Mouse (Mus musculus): ENCODE results near the gene Prdm2.

Prdm2 gene

DNA sequence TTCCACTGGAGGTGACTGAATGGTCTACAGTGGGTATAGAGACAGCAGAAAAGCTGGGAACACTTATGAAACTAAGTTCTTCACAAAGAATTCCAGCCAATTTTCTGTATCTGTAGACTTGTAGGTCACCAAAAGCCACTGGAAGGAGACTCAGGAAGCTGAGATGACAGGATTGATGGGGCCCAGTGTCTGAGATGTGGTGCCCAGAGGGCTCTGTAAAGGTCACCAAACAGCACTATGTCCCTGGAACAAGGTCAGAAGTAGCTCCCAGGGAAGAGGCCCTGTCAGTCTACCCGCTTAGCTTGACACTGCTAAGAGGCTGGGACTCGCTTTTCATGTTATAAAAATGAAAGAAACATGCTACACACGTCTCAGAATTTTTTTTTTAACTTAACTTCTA, 65.1 kb downstream of the Prdm2 start:
- no peak for DNase-seq

DNA sequence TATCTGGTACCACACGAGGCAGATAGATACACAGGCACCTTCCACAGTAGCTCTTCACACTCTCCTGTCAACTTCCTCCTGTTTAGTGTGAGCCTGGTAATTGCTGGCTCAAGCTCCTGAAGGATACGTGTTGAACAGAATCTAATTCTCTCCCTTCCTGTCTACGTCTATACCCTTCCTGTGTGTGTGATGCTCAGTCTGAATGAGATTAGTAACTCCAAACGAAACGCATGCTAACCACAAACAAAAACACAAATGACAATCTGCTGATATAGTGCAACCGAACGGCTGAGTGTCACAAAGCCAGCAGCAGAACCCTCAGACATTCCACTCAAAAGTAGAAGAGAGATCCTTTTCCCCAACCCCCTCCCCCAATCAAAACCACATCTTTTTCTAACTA, 69.2 kb downstream of the Prdm2 start:
- no peak for DNase-seq

DNA sequence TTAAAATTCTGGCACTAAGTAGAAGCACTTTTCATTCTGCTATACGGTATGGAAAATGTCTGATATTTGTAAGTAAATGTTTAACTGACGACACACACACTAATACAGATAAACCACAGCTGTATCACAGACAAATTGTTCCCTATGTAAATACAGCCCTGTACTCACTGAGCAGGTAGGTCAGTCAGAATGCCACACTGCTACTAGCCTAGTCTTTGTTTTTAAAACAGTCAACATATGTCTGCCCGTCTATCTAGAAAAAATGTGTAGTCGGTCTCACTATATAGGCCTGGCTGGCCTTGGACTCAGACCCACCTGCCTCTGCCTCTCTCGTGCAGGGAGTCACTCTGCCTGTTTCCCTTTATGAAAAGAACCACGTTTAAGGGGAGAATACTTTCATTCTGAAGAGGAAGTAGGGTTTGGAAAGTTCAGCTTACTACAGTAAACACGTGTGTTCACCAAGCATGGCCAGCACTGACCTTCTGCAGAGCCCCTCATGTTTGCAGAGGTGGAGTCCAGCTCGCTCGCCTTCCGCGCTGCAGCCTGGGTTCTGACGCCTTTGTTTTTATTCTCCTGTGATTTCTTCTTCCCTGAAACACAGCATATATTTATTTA, 71.0 kb downstream of the Prdm2 start:
- peak; percentile 18 to 24 for DNase-seq

DNA sequence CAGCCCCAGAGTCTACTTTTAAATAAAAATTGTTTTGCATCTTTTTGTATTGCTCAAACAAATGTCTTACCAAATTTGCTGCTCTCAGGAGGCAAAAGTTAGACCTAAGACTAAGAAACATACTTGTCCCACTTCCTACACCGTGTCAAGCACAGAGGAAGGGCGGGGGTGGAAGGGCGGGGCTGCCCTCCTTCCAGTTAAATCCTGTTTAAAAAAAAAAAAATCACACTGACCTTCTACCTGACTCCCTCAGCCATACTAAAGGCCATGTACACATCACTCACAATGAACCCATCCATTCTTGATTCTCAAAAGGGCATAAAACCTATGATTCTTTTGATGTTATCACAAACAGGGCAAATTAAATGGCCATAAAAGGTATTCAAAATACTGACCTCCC, 71.9 kb downstream of the Prdm2 start:
- DNase-seq, result no peak

DNA sequence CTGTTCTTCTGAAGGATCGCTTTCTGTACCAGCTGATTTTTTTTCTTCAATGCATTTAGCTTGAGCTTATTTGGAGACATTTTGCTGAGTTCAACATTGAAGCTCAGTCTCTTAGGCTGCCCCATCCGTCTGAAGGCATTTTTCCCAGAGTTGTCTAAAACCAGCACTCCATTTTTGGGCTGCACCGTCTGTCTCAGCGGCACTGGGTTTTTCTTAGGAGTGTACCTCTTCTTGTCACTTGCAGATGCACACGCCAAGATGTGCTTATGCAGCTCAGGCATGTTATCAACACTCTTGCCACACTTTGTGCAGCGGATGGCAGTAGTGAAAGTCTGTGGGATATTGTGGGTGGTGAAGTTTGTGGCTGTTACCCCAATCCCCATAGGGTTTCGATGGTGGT, 80.4 kb downstream of the Prdm2 start:
- DNase-seq, result no peak

DNA sequence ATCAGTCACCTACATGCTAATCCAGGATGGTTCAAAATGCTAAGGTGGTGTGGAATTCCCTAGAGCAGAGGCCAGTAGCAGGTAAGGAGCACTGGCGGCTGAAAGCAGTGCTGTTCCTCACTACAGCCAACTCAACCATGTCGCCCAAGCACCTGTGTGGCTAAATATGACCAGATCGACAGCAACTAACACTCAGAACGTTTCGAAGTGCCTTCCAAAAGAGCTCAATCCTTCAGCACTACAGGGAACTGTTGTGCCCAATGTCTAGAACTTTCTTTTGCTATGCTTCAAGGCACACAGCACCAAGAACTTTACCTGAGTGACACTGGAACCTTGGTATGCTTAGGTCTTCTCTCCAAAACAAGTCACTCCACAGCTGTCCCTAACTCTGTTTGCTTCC, 82.4 kb downstream of the Prdm2 start:
- DNase-seq, result no peak

DNA sequence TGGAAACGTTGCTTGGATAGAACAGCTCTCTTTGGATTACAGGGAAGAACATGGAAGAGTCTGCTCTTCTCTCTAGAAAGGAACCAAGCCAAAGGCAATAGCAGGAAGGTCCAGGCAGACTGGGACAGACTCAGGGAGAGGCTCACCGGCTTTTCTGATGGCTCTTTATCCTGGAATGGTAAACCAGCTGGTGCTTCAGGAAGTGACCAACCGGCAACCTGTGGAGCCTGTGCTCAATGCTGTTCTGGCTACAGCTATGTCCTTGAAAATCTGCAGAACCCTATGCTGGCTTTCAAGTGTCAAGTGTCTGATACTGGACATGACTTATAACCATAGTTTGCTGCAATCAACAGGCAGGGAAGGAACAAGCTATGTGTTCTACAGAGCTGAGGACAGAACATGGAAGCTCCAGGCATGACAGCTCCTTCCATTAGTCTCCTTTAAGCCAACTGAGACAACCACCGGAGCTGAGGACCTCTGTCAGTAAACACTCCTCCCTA, 83.5 kb downstream of the Prdm2 start:
- DNase-seq, result no peak

DNA sequence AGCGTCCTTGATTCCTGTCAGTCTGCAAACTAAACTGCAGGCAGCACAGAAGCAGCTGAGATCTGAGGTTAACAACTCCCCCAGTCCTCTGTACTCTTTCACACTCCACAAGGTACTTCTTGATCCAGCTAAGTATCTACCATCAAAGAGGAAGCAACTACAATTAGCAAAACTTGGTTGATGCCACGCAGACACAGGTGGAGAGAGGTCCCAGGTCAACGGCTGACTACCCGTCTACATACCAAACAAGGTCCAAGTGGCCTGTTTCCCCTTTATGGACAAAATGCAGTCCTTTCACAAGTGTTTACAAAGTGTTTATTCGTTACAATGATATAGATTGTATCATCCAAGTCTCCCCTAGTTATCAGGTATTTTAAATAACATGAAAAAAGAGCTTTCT, 85.6 kb downstream of the Prdm2 start:
- DNase-seq, result no peak

DNA sequence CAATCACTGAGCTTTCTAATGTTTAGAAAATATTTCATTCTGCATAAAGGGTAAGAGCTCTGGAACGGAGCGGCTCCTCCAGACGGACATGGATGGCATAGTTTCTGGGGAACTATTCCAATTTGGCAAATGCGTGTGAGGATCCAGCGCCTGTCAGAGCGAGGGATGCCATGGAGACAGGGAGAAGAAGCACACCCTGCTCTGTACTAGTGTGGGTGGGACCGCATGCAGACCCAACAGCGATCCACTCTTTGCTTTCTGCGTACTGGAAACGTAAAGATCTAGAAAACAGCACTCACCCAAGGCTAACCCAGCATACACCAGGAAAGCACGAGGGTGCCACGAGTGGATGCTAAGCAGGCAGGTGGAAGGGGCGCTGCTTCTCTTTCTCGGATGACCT, 86.3 kb downstream of the Prdm2 start:
- DNase-seq, result no peak

DNA sequence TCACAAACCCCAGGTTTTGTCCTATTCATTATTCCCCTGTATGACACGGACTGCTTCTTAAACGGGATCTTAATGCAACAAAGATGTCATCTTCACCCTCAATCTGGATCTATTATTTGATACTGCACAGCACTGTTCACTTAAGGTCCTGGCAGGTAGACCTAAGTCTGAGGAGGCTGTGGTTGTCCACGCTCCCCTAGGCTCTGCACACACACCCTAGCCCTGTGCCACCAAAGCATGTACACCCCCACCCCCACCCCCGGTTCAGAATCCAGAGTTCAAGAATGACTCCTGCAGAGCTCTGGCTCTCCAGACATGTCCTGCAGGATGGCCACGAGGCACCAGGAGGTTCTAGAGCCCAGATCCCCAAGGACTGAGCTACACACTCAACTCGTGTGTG, 87.5 kb downstream of the Prdm2 start:
- no peak for DNase-seq

DNA sequence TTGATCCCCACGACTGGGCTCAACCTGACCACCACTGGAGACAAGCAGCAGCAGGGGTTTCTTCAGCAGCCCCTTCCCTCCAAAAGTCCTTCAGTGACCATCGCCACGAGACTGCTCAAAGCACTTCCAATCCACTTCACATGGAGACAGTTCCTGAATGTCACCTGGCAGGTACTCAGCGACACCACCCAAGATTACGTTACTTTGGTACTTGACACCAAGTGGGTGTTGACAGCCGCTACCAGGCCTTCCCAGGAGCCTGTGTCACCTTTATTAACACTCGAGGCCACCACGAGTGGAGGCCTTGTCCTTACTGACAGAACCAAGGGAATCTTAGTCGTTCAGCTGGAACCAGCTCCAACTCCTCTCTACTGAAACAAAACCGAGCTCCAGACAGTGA, 89.8 kb downstream of the Prdm2 start:
- no peak for DNase-seq

DNA sequence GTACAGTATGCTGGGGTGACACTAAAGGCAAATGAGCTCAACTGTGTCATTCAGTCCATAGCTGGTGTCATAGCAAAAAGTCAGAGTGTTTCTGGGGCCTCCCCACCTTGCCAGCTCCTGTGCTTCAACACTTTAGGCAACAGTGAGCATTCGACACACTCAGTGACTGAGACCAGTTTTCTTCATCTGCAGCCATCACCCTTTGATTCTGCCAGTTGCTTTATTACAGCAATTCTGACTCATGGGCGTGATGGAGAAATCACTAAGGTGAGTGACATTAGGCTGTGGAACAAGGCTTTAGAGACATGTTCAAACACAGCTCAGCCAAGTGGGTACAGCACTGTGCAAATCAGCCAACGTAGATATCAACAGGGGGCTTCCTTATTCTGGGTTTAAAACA, 91.6 kb downstream of the Prdm2 start:
- DNase-seq, result no peak

DNA sequence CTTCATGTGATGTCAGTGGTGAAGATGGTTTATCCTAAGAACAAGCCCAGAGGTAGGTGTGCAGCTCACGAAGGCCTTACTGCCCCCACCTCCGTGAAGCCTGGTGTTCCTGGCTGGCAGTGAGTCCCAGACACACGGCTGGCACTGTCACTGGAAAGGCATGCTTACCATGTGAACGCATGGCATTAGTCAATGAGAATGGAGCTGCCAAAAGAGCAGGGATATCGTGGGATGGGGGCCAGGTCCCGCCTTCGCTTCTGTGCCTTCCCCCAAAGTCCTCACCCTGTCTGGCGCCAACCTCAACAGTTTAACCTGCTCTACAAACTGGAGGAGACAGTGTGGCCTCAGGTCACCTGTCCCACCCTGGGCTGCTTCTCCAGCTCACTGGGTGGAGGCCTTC, 92.8 kb downstream of the Prdm2 start:
- no peak for DNase-seq

DNA sequence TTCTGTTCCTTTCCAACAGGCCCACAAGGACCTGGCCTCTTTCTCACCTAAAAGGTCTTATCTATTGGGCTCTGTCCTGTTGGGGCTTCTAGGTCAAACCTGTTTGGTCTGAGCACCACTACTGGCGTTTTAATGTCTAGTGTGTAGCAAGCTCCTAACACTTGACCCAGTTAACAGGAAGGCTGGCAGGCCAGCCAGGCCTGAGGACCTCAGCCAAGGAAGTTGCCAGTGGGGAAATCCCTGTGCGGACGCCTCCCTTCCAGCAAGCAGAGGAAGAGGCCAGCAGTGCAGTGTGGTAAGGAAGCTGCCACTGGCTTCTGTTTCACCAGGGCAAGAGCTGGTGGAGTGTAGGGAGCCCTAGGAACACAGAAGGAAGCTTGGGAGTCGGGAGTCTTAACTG, 94.0 kb downstream of the Prdm2 start:
- DNase-seq, result no peak

DNA sequence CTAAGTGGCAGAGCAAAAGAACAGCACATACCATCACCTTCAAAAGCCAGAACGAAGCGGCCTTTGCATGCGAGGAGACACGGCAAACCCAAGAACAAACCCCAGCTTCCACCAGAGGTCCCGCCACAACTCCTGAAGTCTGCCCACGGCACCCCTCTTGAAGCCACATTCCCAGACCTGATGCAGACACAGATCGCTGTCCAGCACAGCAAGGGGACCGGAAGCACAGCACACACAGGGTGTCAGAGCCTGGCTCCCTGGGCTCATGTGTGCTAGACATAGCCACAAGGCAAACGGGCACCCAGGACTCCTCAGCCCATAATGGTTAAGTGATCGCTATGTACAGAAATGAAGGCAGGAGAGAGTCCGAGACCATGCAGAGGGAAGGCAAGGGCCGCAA, 96.9 kb downstream of the Prdm2 start:
- DNase-seq, result no peak

DNA sequence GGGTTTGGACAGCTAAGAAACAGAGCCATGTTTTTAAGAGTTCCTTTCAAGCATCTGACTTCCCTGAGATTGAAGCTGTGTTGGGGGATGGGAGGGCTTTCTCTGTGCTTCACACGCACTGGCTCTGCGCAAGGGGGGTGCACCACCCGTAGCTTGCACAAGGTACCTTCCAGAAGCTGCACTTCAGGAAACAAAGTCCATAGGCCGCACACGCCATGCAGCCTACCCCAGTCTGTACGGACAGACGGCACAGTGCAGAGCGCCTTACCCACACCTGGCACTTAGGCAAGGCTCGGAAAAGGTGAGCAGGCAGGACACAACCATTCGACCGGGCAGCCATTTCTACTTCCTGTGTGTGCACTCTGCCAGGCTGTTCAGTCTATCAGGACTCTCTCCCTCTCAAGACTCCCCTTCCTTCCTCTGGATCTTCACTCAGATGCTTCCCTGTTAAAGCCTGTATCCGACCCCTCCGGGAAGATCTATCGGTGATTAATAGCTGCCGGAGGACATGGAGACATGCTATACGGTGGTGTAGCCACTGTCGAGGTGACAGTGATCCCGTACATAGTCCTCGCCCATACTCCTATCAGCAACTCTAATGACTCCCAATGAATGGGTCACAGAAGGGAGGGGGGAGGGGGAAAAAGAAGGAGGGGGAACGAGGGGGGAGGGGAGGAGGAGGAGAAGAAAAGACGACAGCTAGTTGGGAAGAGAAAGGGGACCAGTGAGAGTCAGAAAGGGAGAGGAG, 98.4 kb downstream of the Prdm2 start:
- no peak for DNase-seq

DNA sequence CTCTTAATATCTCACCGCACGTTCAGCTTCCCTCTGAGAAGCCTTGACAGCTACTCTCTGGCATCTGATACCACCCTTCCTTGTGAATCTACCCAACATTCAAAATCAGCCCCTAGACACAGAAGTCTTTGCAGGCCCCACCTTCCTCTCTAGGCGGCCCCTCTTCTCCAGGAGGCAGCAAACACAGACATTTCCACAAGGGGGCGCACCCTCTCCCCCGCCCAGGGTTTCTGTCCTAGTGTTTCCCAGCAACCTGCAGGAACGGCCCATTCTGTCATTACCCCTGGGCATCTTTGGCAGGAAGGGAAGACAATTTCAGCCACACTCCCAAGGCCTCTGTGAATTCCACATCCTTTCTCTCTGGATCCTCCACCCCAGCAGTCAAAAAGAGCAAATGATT, 99.8 kb downstream of the Prdm2 start:
- DNase-seq, result peak; percentile 39 to 69

DNA sequence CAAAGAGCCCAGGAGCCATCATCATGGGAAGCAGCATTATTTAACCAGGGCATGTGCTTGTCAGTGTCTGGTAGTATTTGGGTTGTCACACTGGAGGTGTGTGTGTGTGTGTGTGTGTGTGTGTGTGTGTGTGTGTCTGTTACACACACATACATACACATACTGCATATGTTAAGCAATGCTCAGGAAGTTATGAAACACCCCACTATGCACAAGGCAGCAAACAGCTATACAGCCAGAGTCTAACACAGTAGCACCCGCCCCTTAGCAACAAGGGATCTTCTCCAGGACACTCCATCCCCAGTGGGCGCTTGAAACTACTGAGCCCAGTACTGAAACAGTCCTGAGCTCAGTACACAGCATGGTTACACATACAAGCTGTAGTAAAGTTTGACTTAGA, 100.4 kb downstream of the Prdm2 start:
- no peak for DNase-seq

DNA sequence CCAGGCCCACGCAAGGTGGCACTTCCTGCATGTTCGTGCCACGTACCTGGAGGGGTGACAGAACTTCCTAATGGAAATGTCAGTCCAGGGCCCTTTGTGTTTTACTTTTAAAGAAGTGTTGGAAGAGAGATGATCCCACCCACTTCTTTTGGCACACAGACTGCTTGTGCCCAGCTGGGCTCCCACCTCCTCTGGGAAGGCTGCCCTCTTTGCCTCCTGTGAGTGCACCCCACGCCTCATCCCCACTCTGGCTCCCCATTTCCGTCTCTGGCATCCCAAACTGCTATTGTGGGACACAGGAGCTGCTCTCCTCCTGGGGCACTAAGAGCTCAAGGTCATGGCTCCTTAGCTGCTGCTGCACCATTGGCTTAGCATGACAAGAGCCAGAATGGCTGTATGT, 100.9 kb downstream of the Prdm2 start:
- no peak for DNase-seq

DNA sequence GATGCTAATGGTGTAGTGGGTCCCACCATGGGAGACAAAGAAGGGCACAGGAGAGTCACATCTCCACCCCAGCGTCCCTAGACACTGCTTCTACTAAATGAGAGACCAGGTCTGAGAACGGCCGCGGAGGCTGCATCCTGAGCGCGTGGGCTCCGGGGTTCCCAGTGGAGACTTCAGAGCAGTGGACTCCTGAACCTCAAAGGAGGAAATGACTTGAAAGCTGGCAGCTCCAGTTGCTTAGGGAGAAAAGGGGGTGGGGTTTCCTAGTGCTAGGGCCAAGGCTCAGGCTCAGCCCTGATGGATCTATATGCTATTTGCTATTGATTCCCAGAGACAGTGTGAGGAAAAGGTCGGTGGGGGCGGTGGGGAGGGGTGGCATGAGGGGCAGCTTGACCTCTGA, 104.2 kb downstream of the Prdm2 start:
- no peak for DNase-seq

DNA sequence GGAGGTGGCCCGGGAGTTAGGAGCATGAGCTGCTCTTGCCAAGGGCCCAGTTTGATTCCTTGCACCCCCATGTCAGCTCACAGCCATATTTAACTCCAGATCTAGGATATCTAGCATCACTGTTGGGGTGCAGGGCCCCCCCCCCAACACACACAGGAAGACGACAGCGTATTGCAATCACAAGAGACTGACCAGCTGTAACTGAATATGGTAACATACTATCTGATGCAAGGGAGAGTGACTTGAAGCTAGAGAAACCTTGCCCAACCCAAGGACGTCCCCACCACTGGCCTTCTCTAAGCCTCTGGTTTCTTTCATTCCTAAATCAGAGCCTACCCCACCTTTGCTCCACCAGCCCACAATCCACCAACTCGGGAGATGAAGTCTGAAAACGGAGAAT, 105.8 kb downstream of the Prdm2 start:
- DNase-seq, result no peak

DNA sequence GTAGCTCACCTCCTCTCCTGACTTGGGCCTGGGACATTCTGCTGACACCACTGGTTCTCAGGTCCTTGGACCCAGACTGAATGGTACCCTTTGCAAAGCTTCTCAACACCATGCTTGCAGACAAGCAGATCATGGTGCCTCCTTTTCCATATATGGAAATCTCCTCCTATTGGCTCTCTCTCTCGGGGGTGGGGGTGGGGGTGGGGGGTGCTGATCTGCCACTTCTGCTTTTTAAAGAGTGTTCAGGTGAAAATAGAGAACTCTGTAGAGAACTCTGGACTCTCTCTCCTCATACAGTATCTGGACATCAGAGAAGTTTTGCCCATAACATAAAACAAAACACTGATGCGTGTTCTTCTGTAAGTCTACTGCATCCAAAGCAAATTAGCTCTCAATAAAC, 106.2 kb downstream of the Prdm2 start:
- DNase-seq, result no peak

DNA sequence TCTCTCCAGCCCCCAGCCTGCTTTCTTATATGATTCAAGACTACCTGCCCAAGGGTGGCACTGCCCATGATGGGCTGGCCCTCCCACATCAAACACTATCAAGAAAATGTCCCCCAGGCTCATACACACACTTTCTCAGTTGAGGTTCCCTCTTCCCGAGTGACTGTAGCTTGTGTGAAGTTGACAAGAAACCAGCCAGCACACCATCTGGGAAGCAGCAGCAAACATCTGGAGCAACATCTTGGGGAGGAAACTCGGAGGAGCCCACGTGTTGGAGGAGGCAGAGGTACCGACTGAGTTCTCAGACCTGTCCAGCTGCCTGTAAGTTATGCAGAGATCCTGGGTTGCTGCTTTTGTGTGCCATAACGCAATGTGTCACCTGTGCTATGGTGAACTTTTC, 108.1 kb downstream of the Prdm2 start:
- no peak for DNase-seq

DNA sequence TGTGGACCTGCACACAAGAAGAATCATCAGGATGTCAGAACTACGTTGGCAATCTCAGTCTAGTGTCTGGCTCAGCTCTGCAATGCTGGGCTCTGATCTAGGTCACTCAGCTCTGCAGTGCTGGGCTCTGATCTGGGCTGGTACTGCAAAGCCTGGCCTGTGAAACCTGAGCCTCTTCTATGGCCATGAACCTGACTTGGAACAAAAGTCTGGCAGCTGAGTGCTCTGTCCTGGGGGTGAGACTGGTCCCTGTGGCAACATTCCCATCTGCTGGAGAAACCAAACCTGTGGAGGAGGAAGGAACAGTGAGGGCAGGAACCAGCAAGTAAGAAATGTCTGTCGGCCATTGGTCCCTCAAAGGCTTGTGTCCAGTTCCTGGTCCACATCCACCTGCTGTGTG, 109.0 kb downstream of the Prdm2 start:
- no peak for DNase-seq

DNA sequence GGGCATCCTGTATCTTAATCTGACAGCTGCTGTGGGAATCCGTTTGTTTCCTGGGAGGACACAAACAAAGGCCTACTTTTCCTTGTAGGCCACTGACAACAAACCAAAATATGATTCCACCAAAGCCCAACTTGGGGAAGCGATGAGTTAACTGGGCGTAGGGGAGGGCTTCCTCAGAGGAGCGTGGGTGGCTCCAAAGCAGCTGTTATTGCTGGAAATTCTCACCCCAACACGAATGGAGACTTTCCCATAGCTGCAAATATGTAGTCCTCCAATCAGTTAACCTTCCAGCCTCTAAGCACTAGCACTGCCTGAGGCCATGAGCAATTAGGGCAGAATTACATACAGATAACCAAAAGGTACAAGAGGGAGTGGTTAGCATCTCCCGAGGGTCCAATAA, 112.6 kb downstream of the Prdm2 start:
- no peak for DNase-seq
